Mouse (Mus musculus) midbrain, embryonic 14.5 days (tissue): ENCODE data around the gene Zfp949. TPM values are rescaled to one million over a fixed set of nuclear protein-coding genes. Genes with fewer than 3 reads are reported as not detected.

Source experiments
- ATAC-seq: fragments of 200-750 bp; cut with Nextera tagmentation; 2 replicates; pipeline ENCODE4 v1.8.0; 2017; ENCODE audit warnings: moderate number of reproducible peaks, moderate library complexity; ENCODE audit not compliant: low FRiP score, low TSS enrichment
- DNase-seq: peaks from one replicate; pipeline ENCODE4 v3.0.0-alpha.2; 2015
- H3K27ac ChIP-seq: fragments of 300-500 bp; sonication (generic); replicated peaks from 2 replicates; pipeline ENCODE4 v1.5.1; 2014; ENCODE audit warnings: mild to moderate bottlenecking, low read depth, low read length, moderate library complexity
- H3K27me3 ChIP-seq: fragments of 300-500 bp; sonication (generic); 2 replicates; pipeline ENCODE4 v1.6.1; 2014; ENCODE audit warnings: low read length, control low read depth, mixed read lengths; ENCODE audit not compliant: control insufficient read depth, insufficient read depth
- H3K36me3 ChIP-seq: fragments of 300-500 bp; sonication (generic); 2 replicates; pipeline ENCODE4 v1.6.1; 2014; ENCODE audit warnings: low read length, control low read depth; ENCODE audit not compliant: control insufficient read depth, insufficient read depth
- H3K4me1 ChIP-seq: fragments of 300-500 bp; sonication (generic); 2 replicates; pipeline ENCODE4 v1.6.1; 2014; ENCODE audit warnings: mild to moderate bottlenecking, antibody characterized with exemption, low read length, control low read depth; ENCODE audit not compliant: control insufficient read depth, insufficient read depth
- H3K4me2 ChIP-seq: fragments of 300-500 bp; sonication (generic); 2 replicates; pipeline ENCODE4 v1.6.1; 2014; ENCODE audit warnings: mild to moderate bottlenecking, low read length, moderate library complexity
- H3K4me3 ChIP-seq: fragments of 300-500 bp; sonication (generic); replicated peaks from 2 replicates; pipeline ENCODE4 v1.5.1; 2014; ENCODE audit warnings: low read depth, low read length
- H3K9ac ChIP-seq: fragments of 300-500 bp; sonication (generic); replicated peaks from 2 replicates; pipeline ENCODE4 v1.6.1; 2014; ENCODE audit warnings: mild to moderate bottlenecking, low read length, moderate library complexity
- H3K9me3 ChIP-seq: fragments of 300-500 bp; sonication (generic); 2 replicates; pipeline ENCODE4 v1.6.1; 2016; ENCODE audit warnings: low read length, control low read depth, mixed read lengths; ENCODE audit not compliant: control insufficient read depth
- WGBS: fragments of 180-500 bp; shearing (Covaris S2); extraction: QIAGEN DNeasy Blood & Tissue Kit; methylation state at CpG from one replicate; pipeline ENCODE4 v1.1.7; 2014; 5-methylcytosine and 5-hydroxymethylcytosine counted together
- polyA plus RNA-seq: library from polyadenylated mRNA; unstranded; fragments of >200 nt; fragmentation: Nextera tagmentation; extraction: Ambion mirVana; gene quantifications from 2 replicates; pipeline ENCODE4 v1.2.1, GENCODE M21; 2014

The Zfp949 gene
- polyA plus RNA-seq, 1 experiment from 2014 or later, result 16.5 TPM

DNA sequence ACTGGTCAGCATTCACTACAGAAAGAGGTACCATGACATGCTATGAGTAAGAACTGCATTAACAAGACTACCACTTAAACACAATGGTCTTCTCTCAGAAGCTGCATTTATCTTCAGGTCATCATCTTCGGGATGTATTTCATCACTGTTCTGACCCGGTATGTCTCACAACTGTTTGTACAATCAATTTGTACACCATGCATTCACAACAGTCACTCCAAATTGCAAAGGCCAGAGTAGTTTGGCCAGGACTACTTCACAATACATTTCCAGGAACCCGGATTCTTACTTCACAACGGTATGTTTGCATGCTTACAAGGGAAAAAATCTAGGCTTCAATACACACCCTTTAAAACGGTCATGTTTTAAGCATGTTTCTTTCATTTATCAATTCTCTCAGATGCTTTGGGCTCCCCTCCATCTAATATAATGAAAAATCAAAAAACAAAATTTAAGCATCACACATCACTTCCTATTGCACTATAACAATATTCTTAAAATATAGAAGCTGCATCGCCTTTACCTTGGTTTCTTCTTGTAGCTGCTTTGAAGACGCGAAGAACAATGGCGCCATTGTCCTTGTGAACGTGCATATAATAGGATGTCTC, 25.8 kb upstream of the Zfp949 start:
- Histone ChIP-seq H3K4me2 (peak overlapping the region; percentile 87), H3K27ac (peak overlapping the region; percentile 89), H3K9ac (peak overlapping the region; percentile 83), H3K9me3 (no peaks in the 10 kb centered on the region), H3K27me3 (no peaks in the 10 kb centered on the region), H3K4me3 (peak overlapping the region; percentile 58), H3K36me3 (peaks cover 14% of the 10 kb centered on the region), H3K4me1 (peaks cover 23% of the 10 kb centered on the region)
- WGBS, result 0% methylated on average over 10 of the region's 10 CpGs
- peak; percentile 47 for DNase-seq
- ATAC-seq, result no peak

DNA sequence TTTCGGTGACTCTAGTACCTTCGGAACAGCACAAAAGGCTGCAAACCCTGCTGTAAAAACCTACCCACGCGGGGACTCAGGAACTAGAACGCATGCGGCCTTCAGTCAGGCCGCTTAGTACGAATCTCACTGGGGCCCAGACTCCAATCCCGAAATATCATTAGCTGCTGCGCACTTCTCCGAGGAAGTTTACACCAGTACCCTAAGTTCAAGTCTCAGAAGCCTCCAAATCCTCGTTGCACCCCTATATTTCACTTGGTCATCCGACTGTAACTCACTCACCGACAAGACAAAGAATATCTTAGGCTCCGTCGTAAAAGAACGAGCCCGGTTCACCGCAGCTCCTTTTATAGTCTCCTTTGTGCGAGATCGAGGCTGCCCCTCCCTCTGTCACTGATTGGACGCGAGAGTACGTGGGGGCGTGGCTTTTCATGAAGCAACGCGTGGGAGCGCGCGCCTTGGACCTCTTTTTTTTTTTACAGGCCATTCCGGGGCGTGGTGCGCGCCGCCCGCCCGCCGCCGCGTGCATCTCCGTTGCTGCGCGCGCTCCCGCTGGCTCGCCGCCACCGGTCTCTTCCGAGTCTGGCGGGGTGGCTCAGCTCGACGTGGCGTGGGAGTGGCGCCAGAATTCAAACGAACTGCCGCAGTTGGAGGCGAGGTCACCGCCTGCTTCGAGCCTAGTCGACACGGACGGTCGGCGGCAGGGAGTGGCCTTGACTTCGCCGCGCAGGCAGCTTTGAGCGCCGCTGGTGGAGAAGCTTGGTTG, 25.1 kb upstream of the Zfp949 start:
- WGBS, result under 1% methylated on average over 69 of the region's 69 CpGs
- peak overlapping the region; percentile 89 for H3K27ac ChIP-seq

DNA sequence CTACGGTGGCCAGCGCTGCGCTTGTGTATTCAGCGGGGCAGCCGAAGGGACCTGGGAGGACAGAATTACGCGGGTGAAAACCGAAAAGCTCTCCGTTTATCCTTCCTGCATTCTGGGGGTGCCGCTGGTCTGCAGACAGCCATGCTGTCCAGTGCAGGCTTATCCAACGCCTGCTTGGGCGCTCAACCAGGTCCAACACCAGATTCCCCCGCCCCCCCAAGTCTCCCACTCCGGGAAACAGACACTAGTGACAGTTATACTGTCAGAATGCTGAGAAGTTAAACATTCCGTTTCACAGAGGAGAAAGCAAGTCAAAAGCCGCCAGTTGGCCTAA, 24.5 kb upstream of the Zfp949 start:
- ATAC-seq (no peak), DNase-seq (no peak)
- H3K4me3 ChIP-seq, result peak overlapping the region; percentile 58
- H3K27me3 ChIP-seq, result no peaks in the 10 kb centered on the region
- H3K4me2 ChIP-seq, result peak overlapping the region; percentile 87
- no peaks in the 10 kb centered on the region for H3K9me3 ChIP-seq
- peaks cover 14% of the 10 kb centered on the region for H3K36me3 ChIP-seq
- H3K27ac ChIP-seq, result peak overlapping the region; percentile 80
- H3K4me1 ChIP-seq, result peaks cover 23% of the 10 kb centered on the region
- under 1% methylated on average over 16 of the region's 16 CpGs for WGBS
- H3K9ac ChIP-seq, result peak overlapping the region; percentile 54

More for the DNA sequence above, 25.1 kb upstream of the Zfp949 start:
- H3K27me3 ChIP-seq, result no peaks in the 10 kb centered on the region
- peak; percentile 93 for ATAC-seq
- peaks cover 23% of the 10 kb centered on the region for H3K4me1 ChIP-seq
- peak overlapping the region; percentile 58 for H3K4me3 ChIP-seq
- DNase-seq, result peak; percentile 100
- no peaks in the 10 kb centered on the region for H3K9me3 ChIP-seq
- H3K9ac ChIP-seq, result peak overlapping the region; percentile 83
- H3K36me3 ChIP-seq, result peaks cover 14% of the 10 kb centered on the region
- H3K4me2 ChIP-seq, result peak overlapping the region; percentile 87

DNA sequence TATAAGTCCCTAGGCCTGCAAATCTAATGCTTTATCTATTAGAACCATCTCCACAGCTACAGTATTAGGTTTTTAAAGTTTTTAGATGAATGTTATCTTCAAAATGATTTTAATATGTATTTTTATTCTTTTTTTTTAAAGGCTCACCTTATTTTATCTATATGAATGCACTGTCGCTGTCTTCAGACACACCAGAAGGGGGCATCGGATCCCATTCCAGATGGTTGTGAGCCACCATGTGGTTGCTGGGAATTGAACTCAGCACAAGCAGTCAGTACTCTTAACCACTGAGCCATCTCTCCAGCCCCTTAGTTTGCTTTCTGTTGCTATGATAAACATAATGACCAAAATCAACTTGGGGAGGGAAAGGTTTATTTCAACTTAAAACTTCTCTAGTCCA, 23.5 kb upstream of the Zfp949 start:
- Histone ChIP-seq H3K4me2 (no peak overlapping the region), H3K9ac (no peak overlapping the region), H3K36me3 (peaks cover 14% of the 10 kb centered on the region), H3K4me1 (peaks cover 19% of the 10 kb centered on the region), H3K9me3 (no peaks in the 10 kb centered on the region), H3K4me3 (no peak overlapping the region), H3K27ac (no peak overlapping the region), H3K27me3 (no peaks in the 10 kb centered on the region)
- DNase-seq, result no peak
- WGBS, result 95% methylated on average over 2 of the region's 2 CpGs
- no peak for ATAC-seq

DNA sequence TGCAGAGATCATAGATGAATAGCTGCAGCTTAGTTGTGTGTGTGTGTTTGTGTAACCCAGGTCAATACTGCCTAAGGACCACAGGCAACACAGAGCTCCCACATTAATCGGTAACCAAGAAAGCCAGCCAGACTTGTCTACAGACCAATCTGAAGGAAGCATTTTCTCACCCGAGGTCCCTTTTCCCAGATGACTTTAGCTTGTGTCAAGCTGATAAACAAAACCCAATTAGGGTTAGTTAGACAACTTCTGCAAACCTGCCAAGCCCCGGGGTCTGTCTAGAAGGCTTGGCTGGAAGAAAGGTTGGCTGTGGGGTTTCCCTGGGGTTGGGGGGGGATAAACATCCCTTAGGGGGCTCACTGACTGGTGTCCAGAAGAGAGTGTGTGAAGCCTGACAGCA, 23.0 kb upstream of the Zfp949 start:
- Histone ChIP-seq H3K27ac (no peak overlapping the region), H3K9ac (no peak overlapping the region), H3K9me3 (no peaks in the 10 kb centered on the region), H3K27me3 (no peaks in the 10 kb centered on the region), H3K4me2 (no peak overlapping the region), H3K4me3 (no peak overlapping the region), H3K4me1 (peaks cover 14% of the 10 kb centered on the region), H3K36me3 (peaks cover 14% of the 10 kb centered on the region)
- ATAC-seq (no peak), DNase-seq (no peak)
- WGBS, result 85% methylated on average over 3 of the region's 3 CpGs

DNA sequence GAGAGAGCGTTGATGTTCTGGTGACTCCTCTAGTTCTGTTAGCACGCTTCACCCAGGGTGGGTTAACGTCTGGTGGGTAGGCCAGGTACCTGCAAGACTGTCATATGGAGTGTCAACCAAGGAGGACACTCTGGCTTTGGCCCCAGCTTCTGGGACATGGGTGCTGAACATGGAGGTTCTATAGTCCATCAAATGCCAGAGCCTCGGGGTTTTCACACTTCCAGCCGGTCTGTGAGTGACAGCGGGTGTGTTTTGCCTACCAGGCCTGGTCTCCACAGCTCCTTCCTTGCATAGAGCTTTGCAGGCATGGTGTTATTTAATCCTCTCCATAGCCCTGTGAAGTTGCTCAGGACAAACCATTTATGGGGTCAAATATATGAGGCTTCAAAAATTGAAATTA, 22.5 kb upstream of the Zfp949 start:
- Histone ChIP-seq H3K9ac (no peak overlapping the region), H3K27ac (no peak overlapping the region), H3K9me3 (no peaks in the 10 kb centered on the region), H3K4me2 (no peak overlapping the region), H3K4me1 (peaks cover 9% of the 10 kb centered on the region), H3K27me3 (no peaks in the 10 kb centered on the region), H3K36me3 (peaks cover 8% of the 10 kb centered on the region), H3K4me3 (no peak overlapping the region)
- no peak for ATAC-seq
- 93% methylated on average over 6 of the region's 6 CpGs for WGBS
- DNase-seq, result no peak

DNA sequence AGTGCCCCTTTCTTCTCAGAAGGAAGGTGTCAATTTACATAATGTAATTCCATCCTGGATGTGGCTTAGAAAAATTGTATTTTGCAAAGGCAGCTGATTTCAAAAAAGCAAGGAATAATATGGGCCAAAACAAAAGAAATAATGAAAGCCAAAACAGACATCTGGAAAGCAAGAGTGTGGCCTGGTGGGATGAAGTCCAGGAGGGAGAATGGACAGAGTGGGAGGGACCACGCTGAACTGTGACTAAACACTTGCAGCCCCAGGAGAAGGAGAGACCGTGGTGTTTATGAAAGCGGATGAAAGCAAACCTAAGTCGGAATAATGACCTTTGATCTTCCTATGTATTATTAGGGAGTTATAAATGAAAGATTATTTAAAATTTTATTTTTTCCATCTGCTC, 19.9 kb upstream of the Zfp949 start:
- H3K36me3 ChIP-seq, result no peaks in the 10 kb centered on the region
- no peak for ATAC-seq
- no peaks in the 10 kb centered on the region for H3K27me3 ChIP-seq
- no peak overlapping the region for H3K4me2 ChIP-seq
- no peak overlapping the region for H3K27ac ChIP-seq
- H3K4me3 ChIP-seq, result no peak overlapping the region
- no peaks in the 10 kb centered on the region for H3K9me3 ChIP-seq
- DNase-seq, result no peak
- no peaks in the 10 kb centered on the region for H3K4me1 ChIP-seq
- WGBS, result 85% methylated on average over 4 of the region's 4 CpGs
- H3K9ac ChIP-seq, result no peak overlapping the region

DNA sequence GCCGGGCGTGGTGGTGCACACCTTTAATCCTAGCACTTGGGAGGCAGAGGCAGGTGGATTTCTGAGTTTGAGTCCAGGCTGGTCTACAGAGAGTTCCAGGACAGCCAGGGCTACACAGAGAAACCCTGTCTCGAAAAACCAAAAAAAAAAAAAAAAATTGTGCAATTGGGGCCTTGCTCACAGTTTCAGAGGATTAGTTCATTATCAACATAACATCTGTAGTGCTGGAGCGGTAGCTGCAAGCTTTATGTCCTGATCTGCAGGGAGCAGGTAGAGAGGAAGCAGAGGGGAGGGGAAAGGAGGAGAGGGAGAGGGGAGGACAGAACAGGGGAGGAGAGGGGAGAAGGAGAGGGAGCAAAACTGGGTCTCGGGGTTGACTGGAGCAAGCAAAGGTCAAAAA, 19.1 kb upstream of the Zfp949 start:
- no peak overlapping the region for H3K4me3 ChIP-seq
- no peaks in the 10 kb centered on the region for H3K4me1 ChIP-seq
- H3K27ac ChIP-seq, result no peak overlapping the region
- H3K4me2 ChIP-seq, result no peak overlapping the region
- DNase-seq, result no peak
- ATAC-seq, result no peak
- H3K9ac ChIP-seq, result no peak overlapping the region
- no peaks in the 10 kb centered on the region for H3K27me3 ChIP-seq
- H3K36me3 ChIP-seq, result no peaks in the 10 kb centered on the region
- no peaks in the 10 kb centered on the region for H3K9me3 ChIP-seq
- 77% methylated on average over 5 of the region's 5 CpGs for WGBS

DNA sequence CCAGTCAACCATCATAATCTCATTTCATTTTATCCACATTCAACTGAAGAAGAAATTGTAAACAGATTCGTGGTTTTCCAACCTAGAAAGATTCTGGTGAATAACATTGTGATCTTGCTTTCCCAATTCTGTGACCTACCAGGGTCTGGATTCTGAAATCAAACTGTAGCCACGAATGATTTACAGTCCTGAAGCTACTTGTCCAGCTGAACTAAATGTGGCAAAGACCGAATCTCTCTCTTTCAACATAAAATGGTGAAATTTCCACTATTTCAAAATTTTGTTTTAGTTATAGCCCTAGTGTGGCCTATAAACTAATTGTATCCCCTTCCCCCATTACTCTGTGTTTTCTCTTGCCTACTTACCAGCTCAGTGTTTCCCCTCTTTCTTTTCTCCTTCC, 18.2 kb upstream of the Zfp949 start:
- Histone ChIP-seq H3K4me1 (no peaks in the 10 kb centered on the region), H3K9me3 (no peaks in the 10 kb centered on the region)
- WGBS, result 88% methylated on average over 3 of the region's 3 CpGs

More for the DNA sequence above, 18.2 kb upstream of the Zfp949 start:
- Histone ChIP-seq H3K36me3 (no peaks in the 10 kb centered on the region), H3K4me3 (no peak overlapping the region), H3K4me2 (no peak overlapping the region), H3K27me3 (no peaks in the 10 kb centered on the region), H3K27ac (no peak overlapping the region), H3K9ac (no peak overlapping the region)
- no peak for ATAC-seq
- no peak for DNase-seq
